Mouse (Mus musculus): ENCODE measurements around the gene Rpl10. TPM values are rescaled to one million over a fixed set of nuclear protein-coding genes. Genes with fewer than 3 reads are reported as not detected.

The Rpl10 gene
- polyA plus RNA-seq (2016; fragmentation: Nextera tagmentation; extraction: Ambion mirVana), result 800 and 812 TPM in 2 replicates

GRCm38 (mm10) chrX:74270062-74270901, at the start of gene Rpl10:
Rpl10 (plus strand) TSS chrX:74270812.
- H3K27me3 ChIP-seq (ENCODE audit: poor library complexity, severe bottlenecking), result no peaks in the 10 kb centered on the region
- peaks cover 6% of the 10 kb centered on the region for H3K4me1 ChIP-seq
- WGBS, result 18% methylated on average over 42 of the region's 42 CpGs
- H3K27ac ChIP-seq, result peak within 1 kb of the TSS; percentile 94
- H3K36me3 ChIP-seq (replicated peaks), result peaks cover 16% of the 10 kb centered on the region
- peak within 1 kb of the TSS; percentile 63 for H3K4me3 ChIP-seq
- no peaks in the 10 kb centered on the region for H3K9me3 ChIP-seq
- peak; percentile 85 for DNase-seq (ENCODE audit: extremely low spot score, low spot score)

- no peak for DNase-seq (ENCODE audit: extremely low spot score, low spot score)
- Histone ChIP-seq H3K4me1 (no peaks in the 10 kb centered on the region), H3K36me3 (replicated peaks) (peaks cover 100% of the 10 kb centered on the region), H3K4me3 (no peak overlapping the region), H3K9me3 (no peaks in the 10 kb centered on the region), H3K27me3 (ENCODE audit: poor library complexity, severe bottlenecking) (no peaks in the 10 kb centered on the region), H3K27ac (no peak overlapping the region)
- WGBS, result 72% methylated on average over 1 of the region's 1 CpGs
These were observed 40.6 kb upstream of the Rpl10 start for GRCm38 (mm10) chrX:74230038-74230437.

GRCm38 (mm10) chrX:74233196-74233595, 37.4 kb upstream of the Rpl10 start:
- H3K27me3 ChIP-seq (ENCODE audit: poor library complexity, severe bottlenecking), result no peaks in the 10 kb centered on the region
- no peaks in the 10 kb centered on the region for H3K9me3 ChIP-seq
- DNase-seq (ENCODE audit: extremely low spot score, low spot score), result no peak
- no peak overlapping the region for H3K27ac ChIP-seq
- WGBS, result 95% methylated on average over 5 of the region's 5 CpGs
- H3K36me3 ChIP-seq (replicated peaks), result peaks cover 98% of the 10 kb centered on the region
- no peaks in the 10 kb centered on the region for H3K4me1 ChIP-seq
- H3K4me3 ChIP-seq, result no peak overlapping the region

- DNase-seq (ENCODE audit: extremely low spot score, low spot score), result no peak
- peaks cover 14% of the 10 kb centered on the region for H3K4me1 ChIP-seq
- peaks cover 87% of the 10 kb centered on the region for H3K36me3 ChIP-seq (replicated peaks)
- H3K9me3 ChIP-seq, result no peaks in the 10 kb centered on the region
- H3K27ac ChIP-seq, result no peak overlapping the region
- H3K4me3 ChIP-seq, result no peak overlapping the region
- 96% methylated on average over 4 of the region's 4 CpGs for WGBS
- H3K27me3 ChIP-seq (ENCODE audit: poor library complexity, severe bottlenecking), result no peaks in the 10 kb centered on the region
These were observed 30.3 kb upstream of the Rpl10 start for GRCm38 (mm10) chrX:74240332-74240731.

- Histone ChIP-seq H3K4me3 (peak overlapping the region; percentile 65), H3K27ac (no peak overlapping the region), H3K36me3 (replicated peaks) (peaks cover 58% of the 10 kb centered on the region), H3K4me1 (peaks cover 14% of the 10 kb centered on the region), H3K27me3 (ENCODE audit: poor library complexity, severe bottlenecking) (no peaks in the 10 kb centered on the region), H3K9me3 (no peaks in the 10 kb centered on the region)
- DNase-seq (ENCODE audit: extremely low spot score, low spot score), result no peak
- WGBS, result 94% methylated on average over 2 of the region's 2 CpGs
These were observed 27.2 kb upstream of the Rpl10 start for GRCm38 (mm10) chrX:74243396-74243795.

- WGBS, result 81% methylated on average over 3 of the region's 3 CpGs
- no peak for DNase-seq (ENCODE audit: extremely low spot score, low spot score)
- peaks cover 54% of the 10 kb centered on the region for H3K36me3 ChIP-seq (replicated peaks)
These were observed 26.8 kb upstream of the Rpl10 start for GRCm38 (mm10) chrX:74243807-74244206.

GRCm38 (mm10) chrX:74244614-74245083, 26.0 kb upstream of the Rpl10 start:
- WGBS, result 15% methylated on average over 3 of the region's 3 CpGs
- Histone ChIP-seq H3K9me3 (no peaks in the 10 kb centered on the region), H3K4me1 (peaks cover 22% of the 10 kb centered on the region), H3K27ac (peak overlapping the region; percentile 93), H3K27me3 (ENCODE audit: poor library complexity, severe bottlenecking) (no peaks in the 10 kb centered on the region), H3K4me3 (peak overlapping the region; percentile 65), H3K36me3 (replicated peaks) (peaks cover 45% of the 10 kb centered on the region)
- peak; percentile 37 for DNase-seq (ENCODE audit: extremely low spot score, low spot score)

More at GRCm38 (mm10) chrX:74243807-74244206, 26.8 kb upstream of the Rpl10 start:
- no peaks in the 10 kb centered on the region for H3K9me3 ChIP-seq
- H3K27ac ChIP-seq, result peak overlapping the region; percentile 93
- peaks cover 14% of the 10 kb centered on the region for H3K4me1 ChIP-seq
- H3K27me3 ChIP-seq (ENCODE audit: poor library complexity, severe bottlenecking), result no peaks in the 10 kb centered on the region
- H3K4me3 ChIP-seq, result peak overlapping the region; percentile 65

GRCm38 (mm10) chrX:74245107-74245506, 25.5 kb upstream of the Rpl10 start:
- H3K27me3 ChIP-seq (ENCODE audit: poor library complexity, severe bottlenecking), result no peaks in the 10 kb centered on the region
- DNase-seq (ENCODE audit: extremely low spot score, low spot score), result no peak
- H3K4me1 ChIP-seq, result peaks cover 26% of the 10 kb centered on the region
- H3K9me3 ChIP-seq, result no peaks in the 10 kb centered on the region
- H3K36me3 ChIP-seq (replicated peaks), result peaks cover 41% of the 10 kb centered on the region
- WGBS, result 32% methylated on average over 1 of the region's 1 CpGs
- peak overlapping the region; percentile 93 for H3K27ac ChIP-seq
- peak overlapping the region; percentile 65 for H3K4me3 ChIP-seq

- DNase-seq (ENCODE audit: extremely low spot score, low spot score), result peak; percentile 65
These were observed 24.9 kb upstream of the Rpl10 start for GRCm38 (mm10) chrX:74245687-74246086.

GRCm38 (mm10) chrX:74246213-74246681, 24.4 kb upstream of the Rpl10 start:
- Histone ChIP-seq H3K4me1 (peaks cover 27% of the 10 kb centered on the region), H3K4me3 (peak overlapping the region; percentile 65), H3K27me3 (ENCODE audit: poor library complexity, severe bottlenecking) (0 out of 2 replicates have a peak, but pooled peaks cover 11% of the 10 kb centered on the region), H3K36me3 (replicated peaks) (peaks cover 29% of the 10 kb centered on the region), H3K9me3 (no peaks in the 10 kb centered on the region), H3K27ac (peak overlapping the region; percentile 93)
- peak; percentile 80 for DNase-seq (ENCODE audit: extremely low spot score, low spot score)
- 15% methylated on average over 38 of the region's 38 CpGs for WGBS

More at GRCm38 (mm10) chrX:74245687-74246086, 24.9 kb upstream of the Rpl10 start:
- peak overlapping the region; percentile 93 for H3K27ac ChIP-seq
- 0 out of 2 replicates have a peak, but pooled peaks cover 5% of the 10 kb centered on the region for H3K27me3 ChIP-seq (ENCODE audit: poor library complexity, severe bottlenecking)
- peak overlapping the region; percentile 65 for H3K4me3 ChIP-seq
- peaks cover 35% of the 10 kb centered on the region for H3K36me3 ChIP-seq (replicated peaks)
- WGBS, result 15% methylated on average over 20 of the region's 21 CpGs
- H3K9me3 ChIP-seq, result no peaks in the 10 kb centered on the region
- H3K4me1 ChIP-seq, result peaks cover 27% of the 10 kb centered on the region

- H3K4me1 ChIP-seq, result peaks cover 27% of the 10 kb centered on the region
- peak overlapping the region; percentile 65 for H3K4me3 ChIP-seq
- H3K9me3 ChIP-seq, result no peaks in the 10 kb centered on the region
- H3K27me3 ChIP-seq (ENCODE audit: poor library complexity, severe bottlenecking), result 0 out of 2 replicates have a peak, but pooled peaks cover 11% of the 10 kb centered on the region
- WGBS, result 19% methylated on average over 14 of the region's 15 CpGs
- DNase-seq (ENCODE audit: extremely low spot score, low spot score), result no peak
- peak overlapping the region; percentile 93 for H3K27ac ChIP-seq
- peaks cover 25% of the 10 kb centered on the region for H3K36me3 ChIP-seq (replicated peaks)
These were observed 23.9 kb upstream of the Rpl10 start for GRCm38 (mm10) chrX:74246693-74247092.

GRCm38 (mm10) chrX:74248651-74249050, 22.0 kb upstream of the Rpl10 start:
- H3K9me3 ChIP-seq, result no peaks in the 10 kb centered on the region
- 11% methylated on average over 3 of the region's 3 CpGs for WGBS
- peaks cover 23% of the 10 kb centered on the region for H3K4me1 ChIP-seq
- 0 out of 2 replicates have a peak, but pooled peaks cover 11% of the 10 kb centered on the region for H3K27me3 ChIP-seq (ENCODE audit: poor library complexity, severe bottlenecking)
- peak overlapping the region; percentile 58; the same call in 1 of the 2 replicates for H3K4me3 ChIP-seq
- H3K36me3 ChIP-seq (replicated peaks), result peaks cover 5% of the 10 kb centered on the region
- DNase-seq (ENCODE audit: extremely low spot score, low spot score), result peak; percentile 53
- H3K27ac ChIP-seq, result no peak overlapping the region

GRCm38 (mm10) chrX:74249615-74250014, 21.0 kb upstream of the Rpl10 start, which contains the start of gene Flna:
Flna (minus strand) TSS chrX:74249820.
- peak; percentile 44 for DNase-seq (ENCODE audit: extremely low spot score, low spot score)
- H3K4me1 ChIP-seq, result peaks cover 13% of the 10 kb centered on the region
- 0 out of 2 replicates have a peak, but pooled peaks cover 11% of the 10 kb centered on the region for H3K27me3 ChIP-seq (ENCODE audit: poor library complexity, severe bottlenecking)
- peak within 1 kb of the TSS; percentile 88 for H3K27ac ChIP-seq
- H3K4me3 ChIP-seq, result peak within 1 kb of the TSS; percentile 58
- no peaks in the 10 kb centered on the region for H3K9me3 ChIP-seq
- 18% methylated on average over 38 of the region's 38 CpGs for WGBS
- H3K36me3 ChIP-seq (replicated peaks), result no peaks in the 10 kb centered on the region

Data from forebrain, embryonic 10.5 days (tissue).